Mouse (Mus musculus) frontal cortex, postnatal 25 days (tissue): Measurements from ENCODE around the gene Cutal.

Experiments
- DNase-seq, 2 experiments: peaks; one replicate each; pipeline ENCODE4 v3.0.0; 2022; ENCODE audit warnings: low spot score in 2 of 2

The Cutal gene

DNA sequence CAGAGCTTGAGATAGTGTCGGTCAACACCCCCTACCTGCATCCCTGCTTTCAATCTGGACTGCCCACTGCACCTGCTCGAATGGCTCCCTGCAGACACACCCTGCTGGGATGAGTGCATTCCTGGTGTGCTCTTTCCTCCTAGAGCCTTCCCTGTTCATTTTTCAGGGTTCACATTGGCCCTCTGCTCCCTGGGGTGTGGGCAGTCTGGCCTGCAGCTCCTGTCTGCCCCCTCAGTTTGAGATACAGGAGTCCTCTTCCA is 40.6 kb downstream of the Cutal start:
- DNase-seq = no peak

DNA sequence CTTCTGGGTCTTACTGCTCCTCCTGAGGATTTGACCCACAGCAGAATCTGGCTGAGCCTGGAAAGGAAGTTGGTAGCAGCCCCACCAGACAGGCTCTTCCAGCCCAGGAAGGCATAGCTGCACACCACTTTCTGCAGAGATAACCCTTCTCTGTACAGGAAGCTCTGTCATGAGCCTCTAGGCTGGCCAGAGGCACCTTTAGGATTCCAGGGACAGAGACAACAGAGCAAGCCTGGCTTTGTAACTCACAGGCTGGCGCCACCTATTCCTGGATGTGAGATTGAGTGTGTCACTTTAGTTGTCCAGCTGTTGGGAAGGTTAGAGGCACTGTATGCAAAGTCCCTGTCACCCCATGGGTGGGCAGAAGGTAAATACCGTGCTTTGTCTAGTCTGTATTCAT is 40.9 kb downstream of the Cutal start:
- no peak for DNase-seq

DNA sequence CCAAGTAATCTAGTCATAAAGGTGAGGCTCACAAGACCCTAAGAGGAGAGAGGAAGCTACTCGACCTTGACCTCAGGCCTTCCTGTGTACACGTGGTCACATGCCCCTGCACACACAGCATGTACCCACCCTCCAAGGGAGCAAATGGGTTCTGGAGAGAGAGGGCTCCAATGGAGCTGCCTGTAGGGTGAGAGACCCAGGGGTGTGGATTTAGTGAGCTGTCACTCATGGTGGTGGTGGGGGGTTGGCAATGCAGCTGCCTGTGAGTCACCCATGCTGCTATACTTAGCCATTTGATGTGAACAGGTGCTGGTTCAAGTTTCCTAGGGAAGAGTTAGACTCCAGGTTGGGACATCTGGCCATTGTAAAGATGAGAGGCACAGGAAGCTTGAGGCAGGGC is 45.9 kb downstream of the Cutal start:
- DNase-seq = no peak

DNA sequence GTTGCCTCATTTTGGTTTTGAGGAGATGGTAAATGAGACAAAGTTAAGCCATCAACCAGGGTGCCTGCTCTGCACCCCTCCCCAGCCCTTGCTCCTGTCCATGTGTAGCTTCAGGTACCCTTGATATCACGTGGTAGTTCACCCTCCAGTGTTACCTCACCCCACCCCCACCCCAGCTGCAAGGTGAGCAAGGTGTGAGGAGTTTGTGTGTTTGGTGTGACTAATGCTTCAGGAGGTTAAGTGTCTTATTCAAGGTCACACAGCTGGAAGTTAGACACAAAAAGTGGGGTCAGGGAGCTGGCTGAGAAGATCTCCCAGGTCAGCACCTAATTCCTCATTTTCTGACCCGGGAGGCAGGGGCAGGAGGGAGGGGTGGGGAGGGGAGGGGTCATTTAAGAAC is 48.5 kb downstream of the Cutal start:
- DNase-seq = no peak

DNA sequence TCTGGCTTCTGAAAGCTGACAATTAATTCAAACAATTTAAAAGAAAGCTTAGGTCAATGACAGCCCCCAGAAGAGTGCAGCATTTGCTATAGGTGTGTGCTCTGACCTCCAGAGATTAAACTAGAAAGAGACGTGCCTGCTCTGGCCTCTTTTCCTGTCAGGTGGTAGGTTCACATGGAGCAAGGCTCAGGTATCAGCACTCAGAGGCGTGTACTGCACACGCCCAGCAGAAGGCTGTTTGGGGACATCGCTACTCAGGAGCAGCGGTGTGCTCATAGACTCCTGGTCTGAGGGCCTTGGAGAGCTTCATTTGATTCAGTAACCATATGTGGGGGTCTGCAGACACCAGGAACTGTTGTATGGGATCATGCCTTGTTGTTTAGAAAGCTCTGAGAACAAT is 53.1 kb downstream of the Cutal start:
- no peak for DNase-seq

DNA sequence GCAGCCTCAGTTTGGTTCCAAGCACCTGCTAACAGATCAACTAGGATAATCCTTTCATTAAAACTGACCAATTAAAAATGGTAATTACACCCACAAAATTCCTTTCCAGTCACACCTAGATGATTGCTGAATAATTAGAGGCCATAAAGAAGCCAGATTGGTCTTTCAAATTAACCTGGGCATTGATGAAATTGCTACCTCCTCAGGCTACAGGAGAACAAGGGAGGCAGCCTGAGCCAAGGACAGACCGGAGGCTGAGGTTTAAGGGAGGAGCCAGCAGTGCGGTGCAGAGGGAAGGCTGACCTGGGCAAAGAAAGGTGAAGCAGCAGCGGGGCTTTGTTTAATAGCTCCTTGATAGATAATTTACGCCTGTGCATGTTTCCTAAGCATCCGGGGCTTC is 63.3 kb downstream of the Cutal start:
- no peak for DNase-seq

DNA sequence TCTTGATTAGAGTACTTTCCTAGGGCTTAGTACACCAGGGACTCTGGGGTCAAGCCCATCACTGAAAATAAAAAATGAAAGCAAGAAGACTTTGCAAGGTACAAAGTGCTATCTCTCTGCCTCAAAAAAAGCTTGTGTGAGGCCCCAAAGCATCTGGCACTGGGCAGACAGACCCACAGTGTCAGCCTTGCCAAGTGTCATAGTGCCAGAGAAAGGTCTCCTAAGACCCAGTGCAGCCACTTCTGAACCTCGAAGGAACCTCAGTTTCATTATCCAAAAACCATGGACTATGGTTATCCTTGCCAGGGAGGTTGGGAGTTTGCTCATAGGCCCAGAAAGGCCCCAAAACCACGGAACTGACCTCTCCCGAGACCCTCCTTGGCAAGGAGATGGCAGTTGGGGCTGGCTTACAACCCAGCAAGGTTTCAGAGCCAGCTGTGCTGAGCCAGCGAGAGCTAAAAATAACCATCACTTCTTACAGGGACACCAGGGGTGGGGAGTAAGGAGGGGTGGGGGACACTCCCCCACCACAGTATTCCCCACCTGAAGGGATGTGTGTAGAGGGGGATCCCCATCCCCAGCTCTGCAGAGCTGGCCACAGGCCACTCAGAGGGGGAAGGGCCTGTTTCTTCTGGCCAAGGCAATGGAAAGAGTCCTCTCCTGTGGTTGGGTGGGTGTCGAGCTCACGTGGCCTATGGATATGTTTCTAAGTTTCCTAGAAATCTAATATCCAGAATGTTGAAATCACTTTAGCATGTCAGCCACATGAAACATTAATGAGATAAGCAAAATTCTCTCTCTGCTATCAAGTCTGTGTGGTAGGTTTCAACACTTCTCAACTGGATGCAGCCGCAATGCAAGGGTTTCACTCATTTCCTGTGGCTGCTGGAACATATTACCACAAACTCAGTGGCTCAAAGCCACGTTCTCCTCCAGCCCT is 64.3 kb downstream of the Cutal start:
- DNase-seq = no peak

DNA sequence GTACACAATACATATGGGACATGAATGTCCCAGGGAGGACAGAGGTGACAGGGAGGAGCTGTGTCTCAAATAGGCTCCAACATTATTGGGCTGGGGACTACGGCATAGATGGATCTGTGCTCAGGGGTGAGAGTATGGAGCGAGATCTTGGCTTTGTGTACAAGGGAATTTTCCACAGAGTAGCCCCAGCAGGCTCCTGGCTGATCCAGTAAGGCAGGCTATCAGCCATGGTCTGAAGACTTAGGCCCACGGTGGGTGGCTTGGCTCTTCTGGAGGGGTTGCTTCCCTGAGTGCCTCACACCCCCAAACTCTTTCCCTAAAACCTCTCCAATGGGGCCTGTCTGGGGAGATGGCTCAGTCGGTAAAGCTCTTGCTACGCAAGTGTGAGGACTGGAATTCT is 66.0 kb downstream of the Cutal start:
- no peak for DNase-seq

DNA sequence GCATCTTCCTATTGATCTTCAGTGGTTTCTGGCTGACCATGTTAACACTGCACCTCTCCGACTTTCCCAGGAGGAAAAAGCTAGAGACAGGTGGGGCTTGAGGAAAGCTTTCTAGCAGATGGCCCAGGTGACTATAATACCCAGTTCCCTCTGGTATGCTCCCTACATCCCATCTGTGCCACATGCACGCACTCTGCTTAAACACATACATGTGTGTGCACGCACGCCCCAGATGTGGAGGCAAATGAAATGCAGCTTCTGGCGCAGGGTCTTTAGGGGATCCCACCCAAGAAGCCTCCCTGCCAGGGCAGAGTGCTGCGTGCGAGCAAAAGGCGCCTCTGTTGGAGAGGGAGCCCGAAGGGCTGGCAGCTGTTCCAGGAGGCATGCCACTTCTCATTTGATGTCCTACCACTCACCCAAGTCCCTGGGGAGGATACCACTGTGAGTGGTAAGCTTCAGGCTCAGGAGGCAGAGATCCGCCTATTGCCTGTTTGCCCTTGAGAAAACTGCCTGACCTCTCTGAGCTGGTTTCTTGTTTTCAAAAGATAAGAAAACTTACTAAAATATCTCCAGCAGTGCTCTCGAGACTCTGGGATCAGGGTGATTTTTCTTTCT is 67.0 kb downstream of the Cutal start:
- no peak for DNase-seq
